Mouse (Mus musculus) c-Kit-negative CD71-positive TER-119-positive erythroid progenitor cells, embryonic 14.5 days (primary cell): ENCODE measurements around the gene Zfp992.
"Not testable (repeated sequence)": the region's sequence is repeated elsewhere in the genome, so short reads cannot be mapped to it uniquely, and the experiment has no call there.

Experiments used
- DNase-seq: peaks from one replicate; pipeline ENCODE4 v3.0.0-alpha.2; 2013; ENCODE audit warnings: low read depth, low spot score

The Zfp992 gene

DNA sequence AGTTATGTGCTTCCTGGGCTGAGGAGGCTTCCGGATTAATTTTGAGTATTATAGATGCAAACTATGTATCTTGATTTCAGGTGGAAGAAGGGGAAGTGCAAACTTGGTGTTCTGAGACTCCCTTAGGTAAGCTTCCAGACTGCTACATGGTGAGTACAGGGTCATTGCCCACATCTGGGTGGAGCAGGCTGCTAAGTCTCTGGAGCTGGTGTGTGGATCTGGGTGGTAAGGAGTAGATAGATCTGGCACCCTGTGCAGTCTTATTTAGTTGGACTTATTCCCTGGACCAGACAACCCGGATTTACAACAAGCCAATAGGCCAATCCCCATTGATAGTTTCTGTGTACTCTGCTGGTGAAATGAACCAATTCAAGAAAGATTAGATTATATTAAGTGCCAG is at the start of gene Zfp992:
Gene Zfp992, plus strand, starts transcription at position 74 of the 400 bp plus-strand sequence.
- DNase-seq: not testable (repeated sequence)

DNA sequence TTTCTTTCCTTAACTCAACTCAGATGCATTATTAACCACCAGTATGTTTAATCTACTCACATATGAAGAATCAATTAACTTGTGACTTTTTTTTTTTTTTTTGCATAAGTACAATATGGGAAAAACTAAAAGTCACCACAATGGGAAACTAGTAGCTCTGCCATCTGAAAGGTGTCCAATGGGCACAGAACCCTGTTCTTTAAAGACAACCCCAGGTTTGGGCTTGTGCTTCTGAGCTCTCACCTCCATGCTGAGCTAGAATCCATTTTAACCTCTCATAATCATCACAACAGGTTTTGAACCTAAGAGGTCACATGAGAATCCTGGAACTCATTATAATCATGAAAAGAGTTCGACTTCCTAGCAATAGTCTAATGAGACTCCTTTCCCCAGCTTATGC is 19.4 kb upstream of the Zfp992 start:
- DNase-seq: not testable (repeated sequence)

- DNase-seq: not testable (repeated sequence)
Observed at GRCm38 (mm10) chr4:146430876-146431275, 17.9 kb upstream of the Zfp992 start.

GRCm38 (mm10) chr4:146435539-146435938 is 13.3 kb upstream of the Zfp992 start:
- not testable (repeated sequence) for DNase-seq

DNA sequence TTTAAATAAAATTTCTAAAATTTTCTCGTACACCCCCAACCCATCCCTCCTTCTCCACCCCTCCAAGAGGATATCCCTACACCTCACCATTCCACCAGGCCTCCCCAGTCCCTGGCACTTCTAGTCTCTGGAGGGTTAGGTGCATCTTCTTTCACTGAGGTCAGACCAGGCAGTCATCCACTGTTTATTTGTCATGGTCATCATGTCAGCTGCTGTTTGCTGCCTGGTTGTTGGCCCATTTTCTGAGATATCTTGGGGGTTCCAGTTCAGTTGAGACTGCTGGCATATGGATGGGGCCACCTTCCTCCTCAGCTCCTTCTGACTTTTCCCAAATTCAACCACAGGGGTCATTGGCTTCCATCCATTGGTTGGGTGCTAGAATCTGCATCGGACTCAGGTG is 11.6 kb upstream of the Zfp992 start:
- not testable (repeated sequence) for DNase-seq

DNA sequence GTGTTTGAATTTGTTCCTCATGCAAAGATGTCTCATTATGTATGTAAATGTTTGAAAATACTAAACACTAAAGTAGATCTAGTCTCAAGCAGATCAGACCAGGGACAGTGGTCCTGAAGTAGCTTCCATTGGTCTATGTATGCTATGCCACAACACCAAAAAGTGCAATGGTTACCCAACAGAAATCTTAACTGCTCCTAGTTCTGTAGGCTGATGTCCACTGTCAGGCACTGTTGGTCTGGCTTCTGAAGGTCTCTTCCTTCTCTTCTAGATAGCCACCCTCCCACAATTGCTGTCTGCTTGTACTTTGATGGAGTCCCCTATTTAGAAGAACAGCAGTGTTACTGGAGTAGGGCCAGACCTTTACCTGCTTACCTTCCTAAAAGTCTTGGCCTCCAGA is 4.5 kb upstream of the Zfp992 start:
- not testable (repeated sequence) for DNase-seq

DNA sequence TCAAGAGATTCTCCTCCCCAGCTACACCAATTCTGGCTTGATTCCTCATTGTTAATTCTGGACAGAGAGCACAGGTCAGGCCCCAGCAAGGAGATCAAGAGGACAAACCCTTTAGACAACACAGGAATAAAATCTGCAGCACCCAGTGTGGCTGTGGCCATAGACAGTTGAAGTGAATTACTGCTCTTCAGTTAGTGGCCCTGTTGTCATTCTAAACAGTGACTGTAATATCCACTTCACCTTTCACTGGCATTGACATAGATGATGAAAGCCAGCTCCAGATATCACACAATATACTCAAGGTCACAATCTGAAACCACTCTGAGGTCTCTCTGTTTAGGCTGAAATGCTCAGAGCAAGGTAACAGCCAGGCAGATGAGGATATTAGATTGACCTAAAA is 3.7 kb upstream of the Zfp992 start:
- DNase-seq: not testable (repeated sequence)

DNA sequence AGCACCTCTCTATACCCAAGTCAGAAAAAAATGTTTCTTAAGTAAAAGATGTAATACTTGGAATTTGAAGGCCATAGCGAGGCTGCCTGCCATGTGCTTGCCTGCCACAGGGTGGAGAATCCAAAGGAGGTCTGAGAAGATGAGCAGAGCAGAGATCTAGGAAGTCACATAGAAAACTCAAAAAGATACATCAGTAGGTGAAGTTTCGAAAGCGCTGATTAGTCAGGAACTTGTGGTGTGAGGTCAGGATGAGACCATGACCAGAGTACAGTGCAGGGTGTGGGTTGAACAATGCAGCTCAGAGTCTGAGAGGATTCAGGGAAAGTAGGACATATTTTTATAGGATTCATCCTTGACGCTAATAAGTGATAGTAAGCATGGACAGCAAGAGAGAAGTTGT is 2.7 kb upstream of the Zfp992 start:
- not testable (repeated sequence) for DNase-seq

- not testable (repeated sequence) for DNase-seq
Observed at GRCm38 (mm10) chr4:146447016-146447415, 1.8 kb upstream of the Zfp992 start.

DNA sequence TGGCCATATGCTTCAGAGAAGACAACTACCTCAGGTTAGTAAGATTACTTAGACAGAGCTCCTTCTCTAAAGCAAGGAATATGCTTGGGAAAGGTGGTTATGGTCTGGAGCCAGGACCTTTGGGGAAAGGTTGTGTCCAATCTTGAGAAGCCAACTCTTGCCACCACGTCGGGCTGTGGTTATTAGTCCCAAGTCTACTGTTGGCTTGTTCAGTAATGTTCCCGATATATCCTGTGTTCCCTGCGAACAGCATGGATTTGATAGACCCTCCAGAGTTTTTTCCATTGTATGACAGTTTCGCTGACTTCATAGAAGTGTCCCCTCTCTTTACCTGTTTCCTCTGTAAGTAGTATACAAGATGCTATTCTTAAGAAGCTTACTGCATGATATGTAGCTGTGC is 888 bp downstream of the Zfp992 start:
- not testable (repeated sequence) for DNase-seq

- DNase-seq: not testable (repeated sequence)
Observed at GRCm38 (mm10) chr4:146452576-146452975, 3.8 kb downstream of the Zfp992 start.

DNA sequence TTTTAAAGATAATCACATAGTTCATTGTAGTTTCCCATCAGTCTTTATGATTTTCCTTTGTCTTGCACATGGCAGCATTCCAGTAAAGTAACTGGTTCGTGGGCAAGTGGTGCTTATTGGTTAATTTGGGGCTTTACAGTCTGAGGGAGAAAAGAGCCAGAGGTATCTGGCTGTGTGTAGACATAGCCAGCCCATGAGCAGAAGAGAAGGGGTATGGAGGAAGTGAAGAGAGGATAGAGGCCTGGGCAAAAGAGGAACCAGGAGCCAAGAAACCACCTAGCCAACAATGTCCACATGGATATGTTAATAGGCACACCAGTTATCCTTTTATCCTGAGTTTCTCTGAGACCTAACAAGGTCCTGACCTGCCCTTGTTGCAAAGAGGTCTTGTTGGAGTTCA is 5.3 kb downstream of the Zfp992 start:
- not testable (repeated sequence) for DNase-seq

GRCm38 (mm10) chr4:146454896-146455295 is 6.1 kb downstream of the Zfp992 start:
- DNase-seq: no peak

GRCm38 (mm10) chr4:146455321-146455721 is 6.5 kb downstream of the Zfp992 start:
- DNase-seq: no peak

- DNase-seq: no peak
Observed at GRCm38 (mm10) chr4:146456061-146456726, 7.4 kb downstream of the Zfp992 start.

GRCm38 (mm10) chr4:146457126-146457525 is 8.3 kb downstream of the Zfp992 start:
- DNase-seq: no peak

- DNase-seq: no peak
Observed at GRCm38 (mm10) chr4:146457720-146458119, 8.9 kb downstream of the Zfp992 start.

GRCm38 (mm10) chr4:146459822-146460221 is 11.0 kb downstream of the Zfp992 start:
- not testable (repeated sequence) for DNase-seq

GRCm38 (mm10) chr4:146460685-146461084 is 11.9 kb downstream of the Zfp992 start:
- not testable (repeated sequence) for DNase-seq

GRCm38 (mm10) chr4:146463649-146464351 is 15.0 kb downstream of the Zfp992 start:
- not testable (repeated sequence) for DNase-seq

DNA sequence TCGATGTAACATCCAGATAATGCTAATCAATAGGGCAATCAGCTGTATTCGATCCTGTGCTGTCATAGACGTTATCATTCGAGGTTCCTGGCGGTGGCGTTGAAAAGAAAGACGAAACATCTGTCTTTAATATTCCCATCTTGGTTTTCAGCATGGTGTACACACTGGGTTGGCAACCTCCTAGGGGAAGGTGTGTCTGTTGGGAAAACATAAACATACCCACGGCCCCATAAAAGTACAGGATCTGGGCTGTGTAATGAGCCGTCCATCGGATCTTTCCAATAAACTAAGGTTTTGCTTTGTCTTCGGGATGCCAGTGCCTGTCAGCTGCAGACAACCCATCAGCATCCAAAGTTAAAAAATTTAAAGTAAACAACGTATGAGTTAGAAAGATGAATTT is 21.2 kb downstream of the Zfp992 start:
- not testable (repeated sequence) for DNase-seq

DNA sequence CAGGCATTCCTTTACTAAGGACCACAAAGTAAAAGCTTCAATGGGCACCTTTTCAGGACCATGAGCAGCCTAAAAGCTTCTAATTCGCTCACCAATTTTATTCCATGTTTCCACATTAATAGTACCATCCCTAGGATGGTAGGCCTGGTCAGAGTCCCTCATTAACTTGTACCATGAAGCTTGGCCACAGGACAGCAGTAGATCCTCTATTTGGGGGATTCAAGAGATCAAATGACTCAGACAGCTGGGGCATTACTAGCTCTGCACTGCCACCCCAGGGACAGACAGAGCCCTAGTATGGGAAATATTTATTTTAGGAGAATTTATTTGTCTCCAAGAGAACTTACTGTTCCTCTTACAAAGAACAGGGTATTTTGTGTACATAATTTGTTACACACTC is 25.4 kb downstream of the Zfp992 start:
- DNase-seq: not testable (repeated sequence)
